Mouse (Mus musculus) hematopoietic stem cell, adult 5-6 weeks (primary cell): ENCODE measurements around the gene Yeats2. TPM values are rescaled to one million over a fixed set of nuclear protein-coding genes. Genes with fewer than 3 reads are reported as not detected.
A peak's percentile ranks its signal among the peaks of the same experiment; 100 is the strongest.

Experiments
- ATAC-seq, 2 experiments: fragments of 125-278 bp in 1 of 2; replicated peaks in 1 of 2; 2 replicates each; pipeline ENCODE4 v1.8.0; 2016 to 2017; ENCODE audit warnings: inconsistent platforms in 2 of 2, mild to moderate bottlenecking in 2 of 2, moderate number of reproducible peaks in 2 of 2, low read depth in 1 of 2, moderate TSS enrichment in 1 of 2; ENCODE audit not compliant: low FRiP score in 2 of 2, poor library complexity in 2 of 2, severe bottlenecking in 2 of 2, insufficient read depth in 1 of 2, low TSS enrichment in 1 of 2
- total RNA-seq: library from RNA; stranded (forward); fragments of 172-1452, 232-1000 nt; gene quantifications from 2 replicates; pipeline ENCODE4 v1.2.3, GENCODE M21; 2017

The Yeats2 gene
- total RNA-seq, 1 experiment from 2014 or later, result 30.3 TPM

DNA sequence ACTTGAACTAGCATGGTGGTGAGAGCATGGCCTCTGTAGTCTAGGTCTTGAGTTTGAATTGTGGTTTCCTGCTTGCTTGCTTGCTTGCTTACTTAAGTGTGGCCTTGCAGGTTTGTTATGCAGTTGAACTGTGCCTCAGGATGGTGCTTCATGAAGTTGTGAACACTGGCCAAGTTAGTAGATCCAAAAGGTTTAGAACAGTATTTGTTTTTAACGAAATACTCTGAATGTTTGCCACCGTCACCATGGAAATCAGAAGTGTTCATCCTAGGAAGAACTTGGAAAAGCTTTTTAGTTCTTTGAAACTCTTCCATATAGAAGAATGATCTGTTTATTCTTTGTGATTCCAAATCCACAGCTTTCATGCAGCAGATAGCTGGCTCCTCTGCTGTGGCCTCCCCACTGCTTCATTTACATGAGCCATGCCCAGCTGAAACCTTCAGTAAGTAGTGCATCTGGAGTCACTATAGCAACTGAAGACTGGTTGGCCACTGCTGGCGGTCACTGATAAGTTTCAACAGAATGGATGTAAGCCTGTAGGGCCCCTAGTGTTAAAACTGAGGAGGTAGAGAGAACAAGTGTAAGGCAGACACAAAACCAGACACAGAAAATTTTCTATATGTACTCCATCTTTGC, 28.7 kb downstream of the Yeats2 start:
- no peak; a peak in 1 of 4 replicates for ATAC-seq

DNA sequence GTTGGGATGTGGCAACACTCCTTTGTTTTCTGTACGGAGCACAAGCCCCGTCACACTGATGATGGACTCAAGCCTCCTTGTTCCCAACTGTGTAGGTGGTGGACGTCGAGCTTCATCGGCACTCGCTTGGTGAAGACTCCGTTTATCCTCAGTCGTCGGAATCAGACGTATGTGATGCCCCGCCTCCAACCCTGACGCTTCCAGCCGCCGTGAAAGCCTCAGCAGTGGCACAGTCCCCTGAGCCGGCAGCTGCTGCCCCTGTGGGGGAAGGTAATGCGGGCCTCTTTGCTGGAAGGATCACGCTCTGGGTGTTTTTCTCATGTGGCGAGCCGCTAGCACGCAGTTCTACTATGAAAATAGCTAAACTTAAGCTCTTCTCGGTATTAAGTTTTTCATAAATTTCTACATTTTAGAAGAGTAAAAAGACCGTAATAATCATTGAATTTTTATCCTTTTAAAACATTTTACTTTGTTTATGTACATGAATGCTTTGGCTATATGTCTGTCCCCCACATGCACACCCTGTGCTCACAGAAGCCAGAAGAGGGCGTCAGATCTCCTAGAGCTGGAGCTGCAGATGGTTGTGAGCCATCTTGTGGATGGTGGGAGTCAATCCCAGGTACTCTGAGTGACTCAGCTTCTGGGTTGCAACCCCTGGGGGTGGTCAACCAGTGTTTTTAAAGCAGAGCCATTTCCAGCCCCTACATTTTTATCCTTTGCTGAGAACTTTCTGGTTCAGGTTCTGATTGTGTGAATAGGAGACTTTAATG, 38.7 kb downstream of the Yeats2 start:
- ATAC-seq, result no peak

DNA sequence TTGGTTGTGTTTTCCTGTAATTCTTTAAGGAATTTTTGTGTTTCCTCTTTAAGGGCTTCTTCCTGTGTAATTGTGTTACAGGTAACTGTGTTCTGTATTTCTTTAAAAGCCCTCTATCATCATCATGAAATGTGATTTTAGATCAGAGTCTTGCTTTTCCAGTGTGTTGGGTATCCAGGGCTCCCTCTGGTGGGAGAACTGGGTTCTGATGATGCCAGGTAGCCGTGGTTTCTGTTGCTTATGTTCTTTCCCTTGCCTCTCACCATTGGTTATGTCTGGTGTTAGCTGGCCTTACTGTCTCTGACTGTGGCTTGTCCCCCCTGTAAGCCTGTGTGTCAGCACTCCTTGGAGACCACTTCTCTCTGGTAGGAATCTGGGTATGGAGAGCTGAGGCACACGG, 44.5 kb downstream of the Yeats2 start:
- no peak for ATAC-seq

DNA sequence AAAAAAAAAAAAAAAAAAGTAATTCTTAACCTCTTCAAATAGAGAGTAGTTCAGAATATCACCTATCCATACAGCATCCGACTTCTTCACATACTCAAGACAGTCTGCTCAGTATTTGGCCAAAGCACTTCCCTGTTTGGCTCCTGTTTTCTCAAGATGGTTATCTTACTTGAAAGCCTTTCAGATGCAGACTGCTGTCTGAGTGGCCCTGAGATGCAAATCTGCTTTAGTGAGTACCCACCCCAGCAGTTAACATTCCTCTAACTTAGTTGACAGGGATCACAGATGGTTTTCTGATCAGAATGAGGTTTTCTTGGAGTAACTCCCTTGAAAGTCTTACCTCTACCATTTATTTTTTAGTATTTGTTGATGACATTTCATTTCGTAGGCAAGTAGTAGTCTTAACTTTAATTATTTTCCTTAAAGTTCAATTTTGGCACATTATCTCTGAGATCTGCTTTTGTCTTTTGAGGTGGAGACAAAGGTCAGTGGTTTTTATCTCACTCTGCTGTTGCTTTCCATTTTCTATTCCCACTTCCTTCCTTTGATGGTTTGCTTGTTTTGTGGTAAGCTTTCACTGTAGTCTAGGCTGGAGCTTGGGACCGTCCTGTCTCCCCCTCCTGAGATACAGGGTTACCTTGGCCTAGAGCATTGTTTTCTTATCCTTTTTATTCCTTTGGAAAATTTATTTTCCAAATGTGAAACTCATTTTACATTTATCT, 50.5 kb downstream of the Yeats2 start:
- ATAC-seq, result peak in 1 of 2 experiments; percentile 32; a peak in 1 of 4 replicates

DNA sequence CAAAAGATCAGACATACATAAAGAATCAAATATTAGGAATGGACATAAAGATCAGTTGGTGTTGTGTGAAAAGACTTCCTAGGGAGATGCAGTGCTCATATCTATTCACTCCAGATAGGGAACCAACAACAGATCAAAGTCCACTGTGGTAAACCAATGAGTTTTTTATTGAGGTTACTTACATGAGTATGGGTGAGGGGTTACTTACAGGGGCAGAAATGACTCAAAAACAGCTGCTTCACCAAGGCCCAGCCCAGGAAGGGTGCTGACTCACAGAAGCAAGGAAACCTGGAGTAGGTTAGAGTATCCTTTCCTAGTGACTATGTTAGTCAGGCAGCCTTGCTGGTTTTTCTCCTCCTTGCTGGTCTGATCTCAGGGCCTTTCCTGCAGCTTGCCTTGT, 51.2 kb downstream of the Yeats2 start:
- peak; percentile 44 to 74; a peak in 3 of 4 replicates for ATAC-seq

DNA sequence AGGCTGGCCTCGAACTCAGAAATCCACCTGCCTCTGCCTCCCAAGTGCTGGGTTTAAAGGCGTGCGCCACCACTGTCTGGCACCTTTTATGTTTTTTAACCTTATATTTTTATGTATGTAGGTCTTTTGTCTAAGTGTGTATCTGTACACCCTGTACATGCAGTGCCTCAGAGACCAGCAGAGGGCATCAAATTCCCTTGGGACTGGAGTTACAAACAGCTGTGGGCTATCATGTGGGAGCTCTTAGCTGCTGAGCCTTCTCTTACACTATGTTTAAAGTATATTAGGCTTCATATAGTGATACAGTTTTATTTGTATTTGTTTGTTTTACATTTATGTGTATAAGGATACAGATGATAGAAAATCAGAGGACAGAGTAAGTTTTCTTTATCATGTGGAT, 54.7 kb downstream of the Yeats2 start:
- ATAC-seq, result no peak

DNA sequence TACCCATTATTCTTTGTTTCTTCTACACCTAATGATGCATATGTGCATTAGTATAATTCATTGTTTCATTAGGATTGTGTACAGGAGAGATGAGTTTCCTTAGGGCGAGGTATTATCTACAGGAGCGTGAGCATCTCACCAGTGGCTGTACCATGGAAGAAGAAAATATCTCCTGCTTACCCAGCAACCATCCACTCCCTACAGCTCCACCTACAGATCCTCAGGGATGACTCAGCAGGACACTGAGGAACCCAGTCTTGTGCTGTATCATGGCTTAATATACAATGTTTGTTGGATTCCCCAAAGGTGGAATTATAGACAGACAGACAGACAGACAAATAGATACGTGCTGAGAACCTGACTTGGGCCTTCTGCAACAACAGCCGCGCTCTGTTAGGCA, 56.1 kb downstream of the Yeats2 start:
- ATAC-seq, result no peak

DNA sequence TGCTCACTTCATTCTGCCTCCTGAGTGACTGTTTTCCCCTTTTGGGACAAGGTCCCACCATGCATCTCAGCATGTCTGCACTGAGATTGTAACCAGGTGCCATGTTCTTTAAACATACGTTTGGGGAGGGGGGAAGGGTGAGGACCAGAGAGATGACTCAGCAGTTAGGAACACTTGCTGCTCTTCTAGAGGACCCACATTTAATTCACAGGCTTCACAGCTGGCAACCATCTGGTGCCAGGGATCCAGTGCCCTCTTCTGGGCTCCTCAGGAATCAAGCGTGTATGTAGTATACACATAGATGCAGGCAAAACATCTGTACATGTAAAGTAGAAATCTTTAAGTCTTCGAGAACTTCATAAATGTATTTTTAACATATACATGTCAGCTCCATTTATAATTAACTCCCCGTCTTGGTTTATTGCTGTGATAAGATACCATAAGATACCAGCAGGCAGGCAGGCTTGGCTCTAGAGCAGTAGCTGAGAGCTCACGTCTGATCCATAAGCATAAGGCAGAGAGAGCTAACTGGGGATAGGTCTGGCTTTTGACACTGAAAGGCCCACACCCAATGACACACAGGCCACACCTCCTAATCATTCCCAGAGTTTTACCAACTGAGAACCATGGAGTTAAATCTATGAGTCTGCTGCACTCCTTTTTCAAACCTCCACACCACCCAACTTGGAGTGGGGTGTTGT, 58.8 kb downstream of the Yeats2 start:
- ATAC-seq, result no peak

DNA sequence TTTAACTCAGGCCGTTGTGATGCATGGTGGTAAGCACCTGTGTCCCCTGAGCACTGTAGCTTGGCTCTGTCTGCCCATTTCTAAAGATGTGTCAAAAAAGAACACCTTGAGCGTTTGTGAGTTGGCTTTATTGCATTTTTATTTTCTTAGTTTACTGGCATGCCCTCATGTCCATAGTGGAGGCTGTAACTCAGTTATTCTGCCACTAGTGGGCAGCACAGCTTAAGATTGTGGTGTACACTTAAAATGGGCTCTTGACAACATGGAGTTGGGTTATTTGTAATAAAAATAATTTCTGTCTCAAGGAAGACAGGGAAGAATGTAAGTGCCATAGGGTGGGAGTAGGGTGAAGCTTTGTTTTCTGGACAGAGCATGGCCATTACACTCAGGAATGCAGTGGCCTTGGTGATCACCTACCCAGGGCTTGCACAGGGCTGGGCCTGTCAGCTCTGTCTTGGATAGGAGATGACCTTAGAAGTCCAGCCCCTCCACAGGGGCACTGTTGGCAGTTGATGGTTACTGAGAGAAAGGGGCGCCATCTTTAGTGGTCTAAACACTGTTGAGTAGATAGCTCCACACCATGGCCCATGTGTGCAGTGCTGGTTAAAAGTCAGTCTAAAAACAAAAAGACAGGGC, 72.8 kb downstream of the Yeats2 start:
- ATAC-seq, result peak; percentile 32 to 83; a peak in 3 of 4 replicates

DNA sequence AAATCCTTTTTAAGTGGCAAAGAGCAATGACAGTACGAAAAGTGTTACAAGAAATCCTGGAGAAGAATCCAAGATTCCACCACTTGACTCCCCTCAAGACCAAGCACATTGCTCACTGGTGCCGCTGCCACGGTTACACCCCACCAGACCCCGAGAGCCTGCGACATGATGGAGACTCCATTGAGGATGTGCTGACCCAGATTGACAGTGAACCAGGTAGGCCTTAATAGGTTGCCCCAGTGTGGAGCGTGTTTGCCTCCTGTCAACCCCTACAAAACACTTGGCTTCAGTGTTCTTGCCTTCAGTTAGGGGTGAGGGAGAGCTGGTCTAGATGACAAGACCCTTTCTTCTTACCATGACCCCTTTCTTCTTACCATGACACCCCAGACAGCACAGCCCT, 81.9 kb downstream of the Yeats2 start:
- ATAC-seq, result no peak

DNA sequence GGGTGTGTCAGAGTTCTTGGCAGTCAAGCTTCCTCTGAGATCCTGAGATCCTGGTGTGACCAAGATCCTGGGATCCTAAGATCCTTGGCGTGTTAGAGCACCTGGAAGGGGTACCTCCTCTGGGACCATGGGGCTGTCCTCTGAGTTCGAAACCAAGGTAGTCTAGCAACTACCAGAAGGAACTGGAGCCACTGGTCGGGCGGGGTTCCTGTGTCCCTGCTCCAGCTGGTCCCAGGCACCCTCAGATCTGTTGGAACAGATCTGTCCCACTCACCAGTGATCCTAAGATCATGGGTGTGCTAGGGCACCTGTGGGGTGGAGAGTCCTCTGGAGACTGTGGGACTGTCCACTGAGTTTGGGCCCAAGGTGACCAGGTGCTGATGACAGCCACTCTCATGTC, 85.8 kb downstream of the Yeats2 start:
- ATAC-seq, result no peak

DNA sequence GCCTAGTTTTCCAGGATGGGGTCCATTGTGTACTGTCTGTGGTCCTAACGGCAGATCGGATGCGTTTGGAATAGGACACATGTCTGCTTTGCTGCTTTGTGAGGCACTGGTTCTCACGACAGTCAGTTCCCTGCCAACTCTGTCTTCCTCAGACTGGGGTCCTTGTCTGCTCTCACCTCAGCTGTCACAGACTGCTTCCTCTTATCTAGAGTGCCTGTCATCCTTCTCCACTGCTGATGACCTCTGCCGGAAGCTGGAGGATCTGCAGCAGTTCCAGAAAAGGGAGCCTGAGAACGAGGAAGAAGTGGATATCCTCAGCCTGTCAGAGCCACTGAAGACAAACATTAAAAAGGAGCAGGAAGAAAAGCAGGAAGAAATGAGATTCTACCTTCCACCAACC, 86.6 kb downstream of the Yeats2 start:
- no peak for ATAC-seq

DNA sequence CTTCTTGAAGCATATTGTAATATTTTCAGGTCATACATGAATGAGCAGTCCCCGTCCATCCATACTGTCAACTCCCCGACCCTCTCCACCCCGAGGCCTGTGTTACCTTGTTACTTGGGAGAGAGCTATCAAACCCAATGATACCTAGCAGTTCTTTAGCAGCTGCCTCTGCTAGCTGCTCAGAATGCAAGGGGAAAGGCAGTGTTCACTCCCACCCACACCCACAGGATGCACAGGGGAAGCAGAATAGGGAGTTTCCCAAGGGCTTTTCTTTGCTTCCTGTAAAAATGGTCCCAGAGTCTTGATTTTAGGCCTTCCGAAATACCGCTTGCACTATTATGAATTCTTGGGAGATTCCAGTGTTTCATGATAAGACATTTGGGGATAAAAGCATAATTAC, 87.3 kb downstream of the Yeats2 start:
- no peak for ATAC-seq

DNA sequence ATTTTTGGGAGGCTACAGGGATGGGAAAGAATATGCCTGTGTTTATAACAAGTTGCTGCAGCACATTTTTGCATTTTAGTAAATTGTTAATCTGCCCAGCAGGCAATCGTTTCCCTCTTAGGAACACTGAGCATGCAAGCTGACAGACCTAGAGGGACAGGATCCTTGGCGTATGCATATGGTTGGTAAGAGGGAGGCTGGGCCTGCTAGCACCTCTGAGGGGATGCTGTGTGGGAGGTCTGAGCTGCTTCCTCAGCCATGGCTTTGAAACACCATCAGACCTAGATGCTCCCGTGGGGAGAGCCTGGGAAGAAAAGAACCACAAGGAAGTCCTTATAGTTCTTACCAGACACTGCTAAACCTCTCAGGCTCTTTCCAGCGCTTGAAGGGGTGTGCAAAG, 93.5 kb downstream of the Yeats2 start:
- ATAC-seq, result no peak

DNA sequence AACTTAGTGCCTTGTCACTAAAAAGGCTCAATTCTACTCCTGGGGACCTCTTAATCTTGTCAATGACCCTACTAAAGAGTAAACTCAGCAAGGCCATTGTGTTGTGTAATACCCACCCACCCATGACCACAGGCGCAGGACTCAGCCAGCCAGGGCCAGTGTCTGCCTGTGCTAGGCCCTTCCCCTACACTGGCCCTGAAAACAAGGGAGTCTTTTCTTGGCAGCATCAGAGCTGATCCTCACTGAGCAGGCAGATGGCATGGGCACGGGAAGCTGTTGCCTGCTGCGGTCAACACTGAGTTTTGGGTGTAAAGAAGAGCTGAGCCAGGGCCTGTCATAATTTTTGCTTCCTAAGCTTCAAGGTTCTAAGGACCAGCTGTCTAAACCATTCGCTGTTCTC, 96.6 kb downstream of the Yeats2 start:
- no peak for ATAC-seq

DNA sequence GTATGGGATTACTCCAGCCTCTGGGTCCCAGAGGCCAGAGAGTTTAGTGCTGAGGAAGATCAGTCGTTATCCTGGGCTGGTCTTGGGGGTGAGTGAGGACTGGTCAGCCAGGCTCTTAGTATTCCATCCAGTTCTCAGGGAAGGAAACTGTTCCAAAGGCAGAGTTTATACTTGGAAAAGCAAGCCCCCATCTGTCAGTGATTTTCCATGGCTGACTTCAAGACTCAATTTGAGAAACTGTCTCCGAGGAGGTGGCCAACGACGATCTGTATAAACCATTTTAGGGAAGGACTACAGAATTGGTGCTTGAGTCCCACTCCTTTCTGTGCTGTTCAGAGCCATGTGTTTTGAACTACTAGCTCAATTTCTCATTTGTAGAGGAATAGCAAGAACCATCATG, 97.8 kb downstream of the Yeats2 start:
- ATAC-seq, result no peak
